Mouse (Mus musculus): ENCODE results near the gene Nhsl2.

DNA sequence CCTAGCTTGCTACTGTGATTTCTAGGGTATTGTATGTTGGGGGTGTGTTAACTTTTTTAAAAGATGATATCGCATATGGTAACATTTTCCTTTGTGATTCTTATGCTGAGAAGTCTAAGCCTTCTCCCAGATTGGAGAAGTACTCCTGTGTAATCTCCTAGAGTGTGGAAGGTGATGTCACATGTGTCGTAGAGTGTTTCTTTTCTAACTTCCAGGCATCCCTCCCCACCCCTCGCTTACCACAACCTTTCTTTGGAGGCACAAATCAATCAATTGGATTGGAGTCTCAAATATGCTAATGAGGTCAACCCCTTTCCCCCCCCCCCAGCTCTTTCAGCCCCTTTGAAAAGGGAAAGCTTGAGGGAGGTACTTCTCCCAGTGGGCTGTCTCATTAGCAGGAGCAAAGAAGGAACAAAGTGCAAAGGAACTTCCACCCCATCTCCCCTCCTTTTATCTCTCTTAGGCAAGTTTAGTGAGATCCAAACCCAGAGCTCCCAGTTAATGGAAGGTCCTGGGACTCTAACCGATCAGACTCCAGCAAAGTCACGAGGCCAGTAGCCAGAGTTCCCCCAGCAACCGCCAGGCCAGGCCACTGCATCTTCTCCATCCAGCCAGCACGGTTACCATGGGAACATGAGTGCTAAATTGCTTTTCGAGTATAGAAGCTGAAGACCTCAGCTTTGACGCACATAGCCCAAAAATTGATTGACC, 137.6 kb downstream of the Nhsl2 start:
- no peak for TF ChIP-seq CTCF (IDR thresholded peaks at IDR 0.05; ENCODE audit: borderline replicate concordance, control insufficient read depth, extremely low read depth, insufficient read depth, low read length, poor library complexity)
- TF ChIP-seq POLR2A (IDR thresholded peaks at IDR 0.05; ENCODE audit: control insufficient read depth, extremely low read depth, insufficient read depth, low read length, poor library complexity), result no peak
